Mouse (Mus musculus): ENCODE results near the gene Orm3. TPM values are rescaled to one million over a fixed set of nuclear protein-coding genes. Genes with fewer than 3 reads are reported as not detected.

Gene Orm3
- total and polyA plus RNA-seq, 3 experiments = 0.30 TPM; not detected in 2

GRCm38 (mm10) chr4:63368577-63368976 is 12.6 kb downstream of the Orm3 start (continued):
- TF ChIP-seq TBP (conservative IDR thresholded peaks at IDR 0.05; ENCODE audit: low read depth, low read length) (no peak), EP300 (IDR thresholded peaks at IDR 0.05; ENCODE audit: low read length) (no peak), NRF1 (IDR thresholded peaks at IDR 0.05; ENCODE audit: low read depth, low read length) (0 out of 2 replicates have a peak, but pooled peaks have one; percentile 14), CTCF (conservative IDR thresholded peaks at IDR 0.05 in 1 of 2, IDR thresholded peaks at IDR 0.05 in 1 of 2; ENCODE audit: low read depth in 2 of 2, low read length in 2 of 2) (peak; percentile 94 to 97), ZMIZ1 (IDR thresholded peaks at IDR 0.05; ENCODE audit: low read depth, low read length) (no peak), MXI1 (IDR thresholded peaks at IDR 0.05; ENCODE audit: low read depth, low read length) (no peak)

- Histone ChIP-seq H3K4me2 (ENCODE audit: insufficient read depth, low read depth, poor library complexity, severe bottlenecking) (no peak overlapping the region), H3K36me3 (replicated peaks in 1 of 2; ENCODE audit: control insufficient read depth in 1 of 2, insufficient read depth in 1 of 2, low read length in 1 of 2) (peaks cover 93 to 96% of the 10 kb centered on the region in 2 experiments), H3K27ac (ENCODE audit: insufficient read depth, low read depth) (no peak overlapping the region)
These were observed 14.9 kb downstream of the Orm3 start for GRCm38 (mm10) chr4:63370897-63371296.

DNA sequence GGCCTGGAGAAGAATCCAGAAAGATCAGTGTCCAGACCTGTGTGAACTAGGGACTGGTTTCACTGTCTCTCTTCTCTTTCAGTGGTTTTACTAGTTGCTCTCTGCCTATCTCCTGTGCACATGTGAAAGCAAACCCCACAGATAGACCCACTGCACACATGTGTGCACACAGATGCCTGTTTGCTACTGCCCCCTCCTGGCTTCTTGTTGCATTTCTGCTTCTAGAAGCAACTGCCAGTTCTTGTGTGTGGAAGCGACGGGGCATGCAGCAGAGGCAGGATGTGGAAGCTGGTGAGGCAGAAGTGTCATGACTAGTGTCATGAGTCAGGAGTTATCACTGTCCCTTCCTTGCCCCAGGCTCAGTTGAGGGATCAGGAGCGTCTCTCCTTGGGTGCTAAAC is 15.9 kb downstream of the Orm3 start:
- in situ Hi-C loops (cut with MboI; ENCODE audit: low pct_ligation_motif_present, low pct_unique_long_range_greater_than_20kb, low sequenced_read_pairs) = loop anchor here (5.0 kb wide), 1 partner anchor 35 kb away; no protein-coding TSS in a partner anchor
- H3K4me2 ChIP-seq (ENCODE audit: insufficient read depth, low read depth, poor library complexity, severe bottlenecking) = no peak overlapping the region

More at GRCm38 (mm10) chr4:63370897-63371296, 14.9 kb downstream of the Orm3 start:
- Histone ChIP-seq H3K4me3 (replicated peaks in 1 of 3; ENCODE audit: low read depth in 2 of 3, low read length in 2 of 3, poor library complexity in 1 of 3) (no peak overlapping the region), H3K4me1 (ENCODE audit: control insufficient read depth in 1 of 2, insufficient read depth in 2 of 2) (peaks cover 7 to 32% of the 10 kb centered on the region in 2 experiments), H3K9me3 (replicated peaks; ENCODE audit: low read length) (peaks cover 1% of the 10 kb centered on the region), H3K27me3 (replicated peaks) (no peaks in the 10 kb centered on the region), H3K9ac (ENCODE audit: insufficient read depth, low read depth) (no peak overlapping the region), H3K79me2 (replicated peaks; ENCODE audit: control insufficient read depth, extremely low read depth, insufficient read depth, poor library complexity, severe bottlenecking) (no peaks in the 10 kb centered on the region)
- TF ChIP-seq MAX (IDR thresholded peaks at IDR 0.05; ENCODE audit: low read length) (no peak), UBTF (IDR thresholded peaks at IDR 0.05; ENCODE audit: low read depth, low read length) (no peak)
- dilution Hi-C loops (cut with MboI; ENCODE audit: extremely low pct_ligation_motif_present, extremely low pct_unique_long_range_greater_than_20kb, low sequenced_read_pairs) (no loop called here), in situ Hi-C loops (cut with MboI; ENCODE audit: low pct_ligation_motif_present, low pct_unique_long_range_greater_than_20kb, low sequenced_read_pairs) (loop anchor here (5.0 kb wide), 1 partner anchor 36 kb away; no protein-coding TSS in a partner anchor)
- no peak for DNase-seq (ENCODE audit: extremely low read depth)

More for the DNA sequence above, 15.9 kb downstream of the Orm3 start:
- TF ChIP-seq ZMIZ1 (IDR thresholded peaks at IDR 0.05; ENCODE audit: low read depth, low read length) (no peak), POLR2A (IDR thresholded peaks at IDR 0.05; ENCODE audit: low read depth, low read length) (no peak), E2F4 (IDR thresholded peaks at IDR 0.05; ENCODE audit: insufficient replicate concordance, low read depth, low read length) (no peak), GABPA (IDR thresholded peaks at IDR 0.05; ENCODE audit: insufficient replicate concordance, low read depth, low read length) (no peak), HCFC1 (IDR thresholded peaks at IDR 0.05; ENCODE audit: low read depth, low read length) (no peak), MYC (IDR thresholded peaks at IDR 0.05; ENCODE audit: low read depth, low read length) (0 out of 2 replicates have a peak, but pooled peaks have one; percentile 44), POLR2AphosphoS2 (IDR thresholded peaks at IDR 0.05; ENCODE audit: low read depth, low read length) (no peak), ZNF384 (IDR thresholded peaks at IDR 0.05; ENCODE audit: low read depth, low read length) (no peak), CTCF (conservative IDR thresholded peaks at IDR 0.05 in 1 of 2, IDR thresholded peaks at IDR 0.05 in 1 of 2; ENCODE audit: low read depth in 2 of 2, low read length in 2 of 2) (peak; percentile 33 to 70; a peak in 3 of 4 replicates), SMC3 (IDR thresholded peaks at IDR 0.05; ENCODE audit: low read depth, low read length) (peak; percentile 51), ELF1 (IDR thresholded peaks at IDR 0.05; ENCODE audit: low read depth, low read length) (no peak), JUND (conservative IDR thresholded peaks at IDR 0.05; ENCODE audit: low read depth, low read length) (no peak), CHD2 (IDR thresholded peaks at IDR 0.05; ENCODE audit: low read length) (no peak), RAD21 (IDR thresholded peaks at IDR 0.05; ENCODE audit: low read depth, low read length) (peak; percentile 38), MEF2A (IDR thresholded peaks at IDR 0.05; ENCODE audit: borderline replicate concordance, low read depth, low read length) (no peak), ZKSCAN1 (IDR thresholded peaks at IDR 0.05; ENCODE audit: borderline replicate concordance, low read depth, low read length) (no peak), RCOR1 (conservative IDR thresholded peaks at IDR 0.05; ENCODE audit: low read depth, low read length) (no peak), TCF12 (IDR thresholded peaks at IDR 0.05; ENCODE audit: low read depth, low read length) (no peak), EP300 (IDR thresholded peaks at IDR 0.05; ENCODE audit: low read length) (no peak), ETS1 (conservative IDR thresholded peaks at IDR 0.05; ENCODE audit: low read depth, low read length) (no peak)
- H3K36me3 ChIP-seq (replicated peaks in 1 of 2; ENCODE audit: control insufficient read depth in 1 of 2, insufficient read depth in 1 of 2, low read length in 1 of 2) = peaks cover 95 to 99% of the 10 kb centered on the region in 2 experiments
- no peak overlapping the region for H3K9ac ChIP-seq (ENCODE audit: insufficient read depth, low read depth)
- H3K27me3 ChIP-seq (replicated peaks) = no peaks in the 10 kb centered on the region
- no peak overlapping the region for H3K4me3 ChIP-seq (replicated peaks in 1 of 3; ENCODE audit: low read depth in 2 of 3, low read length in 2 of 3, poor library complexity in 1 of 3)
- dilution Hi-C loops (cut with MboI; ENCODE audit: extremely low pct_ligation_motif_present, extremely low pct_unique_long_range_greater_than_20kb, low sequenced_read_pairs) = no loop called here
- 0 out of 2 replicates have a peak, but pooled peaks cover 2% of the 10 kb centered on the region for H3K79me2 ChIP-seq (replicated peaks; ENCODE audit: control insufficient read depth, extremely low read depth, insufficient read depth, poor library complexity, severe bottlenecking)
- peaks cover 0 to 24% of the 10 kb centered on the region in 2 experiments; a peak in 2 of 4 replicates for H3K4me1 ChIP-seq (ENCODE audit: control insufficient read depth in 1 of 2, insufficient read depth in 2 of 2)
- DNase-seq (ENCODE audit: extremely low read depth) = peak; percentile 86
- H3K27ac ChIP-seq (ENCODE audit: insufficient read depth, low read depth) = no peak overlapping the region
- peaks cover 1% of the 10 kb centered on the region for H3K9me3 ChIP-seq (replicated peaks; ENCODE audit: low read length)

All from CH12.LX (cell line).